Mouse (Mus musculus) ES-E14 (cell line): Measurements from ENCODE around the gene Rgs6.

Experiments
- CHD2 ChIP-seq: IDR thresholded peaks from 2 replicates; pipeline ENCODE4 v1.6.1; 2014; ENCODE audit warnings: mild to moderate bottlenecking, low read depth, low read length, inconsistent platforms
- HCFC1 ChIP-seq: IDR thresholded peaks from 2 replicates; pipeline ENCODE4 v1.6.1; 2012; ENCODE audit warnings: low read length, inconsistent platforms, borderline replicate concordance; ENCODE audit not compliant: insufficient read depth
- MAFK ChIP-seq: IDR thresholded peaks from 2 replicates; pipeline ENCODE4 v1.6.1; 2014; ENCODE audit warnings: mild to moderate bottlenecking, low read depth, low read length, inconsistent platforms; ENCODE audit not compliant: insufficient read depth
- ZC3H11A ChIP-seq: IDR thresholded peaks from 2 replicates; pipeline ENCODE4 v1.6.1; 2012; ENCODE audit warnings: low read depth, mild to moderate bottlenecking, inconsistent platforms, low read length, borderline replicate concordance
- ZNF384 ChIP-seq: IDR thresholded peaks from 2 replicates; pipeline ENCODE4 v1.6.1; 2012; ENCODE audit warnings: low read depth, low read length, inconsistent platforms

- TF ChIP-seq HCFC1 (no peak), ZC3H11A (no peak), CHD2 (no peak), MAFK (no peak), ZNF384 (no peak)
Observed at GRCm38 (mm10) chr12:82754501-82754900, 166.4 kb downstream of the Rgs6 start.
